Mouse (Mus musculus) brain, embryonic 14.5 days (tissue): ENCODE measurements around the gene Gsg1l2.

Experiments
- CTCF ChIP-seq: fragments of 200-500 bp; IDR thresholded peaks from 2 replicates; pipeline ENCODE4 v1.5.1; 2012; ENCODE audit warnings: inconsistent platforms, mild to moderate bottlenecking, moderate library complexity, borderline replicate concordance; ENCODE audit not compliant: insufficient read depth, insufficient read length; ENCODE audit errors: extremely low read depth
- POLR2A ChIP-seq: fragments of 200-500 bp; IDR thresholded peaks from 2 replicates; pipeline ENCODE4 v1.6.1; 2012; ENCODE audit warnings: mild to moderate bottlenecking, inconsistent platforms, borderline replicate concordance; ENCODE audit not compliant: poor library complexity, insufficient read depth, insufficient read length, severe bottlenecking; ENCODE audit errors: extremely low read depth

- TF ChIP-seq POLR2A, result no peak
- TF ChIP-seq CTCF, result no peak
Measured at GRCm38 (mm10) chr11:67771053-67771452, 3.4 kb upstream of the Gsg1l2 start, which contains the start of gene Glp2r.
